Mouse (Mus musculus): ENCODE data around the gene 4930579F01Rik.

4930579F01Rik gene

GRCm38 (mm10) chr3:138216091-138216490, 22.5 kb upstream of the 4930579F01Rik start:
- no peak for ATAC-seq (ENCODE audit: low TSS enrichment)

GRCm38 (mm10) chr3:138215395-138215989, 21.9 kb upstream of the 4930579F01Rik start:
- ATAC-seq (ENCODE audit: low TSS enrichment) = no peak

GRCm38 (mm10) chr3:138212431-138212951, 18.9 kb upstream of the 4930579F01Rik start:
- ATAC-seq (ENCODE audit: low TSS enrichment) = no peak

GRCm38 (mm10) chr3:138210432-138211075, 16.9 kb upstream of the 4930579F01Rik start:
- no peak for ATAC-seq (ENCODE audit: low TSS enrichment)

GRCm38 (mm10) chr3:138208821-138209220, 15.2 kb upstream of the 4930579F01Rik start:
- ATAC-seq (ENCODE audit: low TSS enrichment) = no peak

- ATAC-seq (ENCODE audit: low TSS enrichment) = no peak
These were observed 5.1 kb upstream of the 4930579F01Rik start for GRCm38 (mm10) chr3:138198722-138199068.

- ATAC-seq (ENCODE audit: low TSS enrichment) = peak; percentile 98
These were observed 4.5 kb upstream of the 4930579F01Rik start for GRCm38 (mm10) chr3:138197973-138198721.

- ATAC-seq (ENCODE audit: low TSS enrichment) = peak; percentile 86
These were observed 3.9 kb upstream of the 4930579F01Rik start for GRCm38 (mm10) chr3:138197556-138197955.

- ATAC-seq (ENCODE audit: low TSS enrichment) = no peak
These were observed 3.5 kb upstream of the 4930579F01Rik start for GRCm38 (mm10) chr3:138197093-138197492.

- peak; percentile 92 for ATAC-seq (ENCODE audit: low TSS enrichment)
These were observed 1.4 kb downstream of the 4930579F01Rik start for GRCm38 (mm10) chr3:138192260-138192659.

GRCm38 (mm10) chr3:138185995-138186930, 7.4 kb downstream of the 4930579F01Rik start:
- no peak for ATAC-seq (ENCODE audit: low TSS enrichment)

GRCm38 (mm10) chr3:138185290-138185689, 8.3 kb downstream of the 4930579F01Rik start:
- ATAC-seq (ENCODE audit: low TSS enrichment) = no peak

- no peak for ATAC-seq (ENCODE audit: low TSS enrichment)
These were observed 10.3 kb downstream of the 4930579F01Rik start for GRCm38 (mm10) chr3:138183371-138183770.

- ATAC-seq (ENCODE audit: low TSS enrichment) = no peak
These were observed 11.6 kb downstream of the 4930579F01Rik start for GRCm38 (mm10) chr3:138182019-138182418.

GRCm38 (mm10) chr3:138175551-138175950, 18.1 kb downstream of the 4930579F01Rik start:
- ATAC-seq (ENCODE audit: low TSS enrichment) = no peak

GRCm38 (mm10) chr3:138173291-138173690, 20.3 kb downstream of the 4930579F01Rik start:
- no peak for ATAC-seq (ENCODE audit: low TSS enrichment)

GRCm38 (mm10) chr3:138162553-138163183, 31.0 kb downstream of the 4930579F01Rik start:
- ATAC-seq (ENCODE audit: low TSS enrichment) = no peak

- no peak for ATAC-seq (ENCODE audit: low TSS enrichment)
These were observed 32.0 kb downstream of the 4930579F01Rik start for GRCm38 (mm10) chr3:138161623-138162022.

- ATAC-seq (ENCODE audit: low TSS enrichment) = no peak
These were observed 37.0 kb downstream of the 4930579F01Rik start for GRCm38 (mm10) chr3:138156651-138157050.

GRCm38 (mm10) chr3:138155062-138155461, 38.6 kb downstream of the 4930579F01Rik start:
- no peak for ATAC-seq (ENCODE audit: low TSS enrichment)

- no peak for ATAC-seq (ENCODE audit: low TSS enrichment)
These were observed 44.8 kb downstream of the 4930579F01Rik start for GRCm38 (mm10) chr3:138148811-138149210.
